Mouse (Mus musculus): ENCODE data around the gene Gm5244.

- TF ChIP-seq CTCF (IDR thresholded peaks at IDR 0.05; ENCODE audit: low read depth, low read length) (no peak), POLR2A (IDR thresholded peaks at IDR 0.05; ENCODE audit: insufficient read depth, low read length) (no peak), EP300 (IDR thresholded peaks at IDR 0.05; ENCODE audit: insufficient read depth, low read depth, low read length) (no peak)
These were observed 45.4 kb upstream of the Gm5244 start for GRCm38 (mm10) chr19:12801046-12801445.

All from ES-Bruce4 (cell line).